Mouse (Mus musculus) thymus, adult 2 months (tissue): Measurements from ENCODE around the gene Gas7. TPM values are rescaled to one million over a fixed set of nuclear protein-coding genes. Genes with fewer than 3 reads are reported as not detected.

Experiments
- DNase-seq: peaks from one replicate; pipeline ENCODE4 v3.0.0; 2021
- H3K27ac ChIP-seq: fragments of 200-500 bp; 2 replicates; pipeline ENCODE4 v1.5.1; 2012; ENCODE audit warnings: low read length, control low read depth; ENCODE audit not compliant: control insufficient read depth, insufficient read depth
- H3K27me3 ChIP-seq: fragments of 200-500 bp; 2 replicates; pipeline ENCODE4 v1.6.1; 2012; ENCODE audit warnings: mild to moderate bottlenecking, low read length, moderate library complexity, mixed read lengths; ENCODE audit not compliant: control insufficient read depth, insufficient read depth
- H3K36me3 ChIP-seq: fragments of 200-500 bp; 2 replicates; pipeline ENCODE4 v1.6.1; 2012; ENCODE audit warnings: mild to moderate bottlenecking, low read length, moderate library complexity; ENCODE audit not compliant: control insufficient read depth, insufficient read depth
- H3K4me1 ChIP-seq: fragments of 200-500 bp; replicated peaks from 2 replicates; pipeline ENCODE4 v1.6.1; 2012; ENCODE audit warnings: low read length; ENCODE audit not compliant: control insufficient read depth, insufficient read depth
- H3K4me3 ChIP-seq: fragments of 200-500 bp; 2 replicates; pipeline ENCODE4 v1.5.1; 2012; ENCODE audit warnings: mild to moderate bottlenecking, low read length, control low read depth, moderate library complexity; ENCODE audit not compliant: control insufficient read depth, insufficient read depth
- CTCF ChIP-seq: fragments of 200-500 bp; IDR thresholded peaks from 2 replicates; pipeline ENCODE4 v1.5.1; 2012; ENCODE audit warnings: mild to moderate bottlenecking, control low read depth, low read length, moderate library complexity, borderline replicate concordance; ENCODE audit not compliant: control insufficient read depth, poor library complexity, insufficient read depth; ENCODE audit errors: extremely low read depth
- POLR2A ChIP-seq: fragments of 200-500 bp; IDR thresholded peaks from 2 replicates; pipeline ENCODE4 v1.6.1; 2012; ENCODE audit warnings: mild to moderate bottlenecking, low read length, control low read depth, moderate library complexity; ENCODE audit not compliant: control insufficient read depth, poor library complexity, insufficient read depth; ENCODE audit errors: extremely low read depth
- WGBS: fragments of 180-500 bp; shearing (Covaris S2); methylation state at CpG from one replicate; pipeline ENCODE4 v1.1.7; 2018; 5-methylcytosine and 5-hydroxymethylcytosine counted together
- polyA plus RNA-seq: library from polyadenylated mRNA; depleted of rRNA; stranded (reverse); fragments of >200 nt; gene quantifications from 2 replicates; pipeline ENCODE4 v1.2.3, GENCODE M21; 2012

Gene Gas7
- polyA plus RNA-seq, 1 experiment = 5.0 TPM

DNA sequence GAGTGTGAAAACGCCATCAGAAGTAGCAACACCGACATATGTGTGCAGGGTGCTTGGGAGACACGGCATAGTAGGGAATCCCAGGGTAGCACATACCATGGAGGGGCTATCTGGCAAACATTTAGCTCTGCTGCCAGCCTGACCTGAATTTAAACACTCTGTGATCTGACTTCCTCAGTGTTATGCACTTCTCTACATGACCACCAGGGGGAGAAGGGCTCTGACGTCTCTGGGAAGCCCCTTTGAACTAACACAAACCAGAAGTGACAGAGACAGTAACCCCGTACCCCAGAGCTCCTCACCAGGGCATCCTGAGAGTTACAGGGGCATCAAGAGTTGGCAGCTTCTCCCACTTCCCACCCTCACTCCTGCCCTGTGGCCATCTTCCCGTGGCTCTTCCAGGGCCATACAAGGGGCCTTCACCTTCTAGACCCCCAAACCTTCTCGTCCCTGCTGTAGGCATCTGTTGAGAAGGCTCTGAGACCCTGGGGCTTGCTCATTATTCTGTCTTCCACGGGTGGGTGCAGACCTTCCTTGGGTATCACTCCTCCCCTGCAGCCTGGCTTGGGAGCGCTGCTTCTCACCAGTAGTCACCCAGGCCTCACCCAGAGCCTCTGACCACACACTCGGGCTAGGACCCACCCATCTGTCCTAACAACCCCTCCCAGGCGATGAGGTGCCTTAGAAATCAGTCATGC is 202.6 kb downstream of the Gas7 start:
- WGBS = 46% methylated on average over 11 of the region's 11 CpGs
- H3K4me3 ChIP-seq = no peak overlapping the region
- TF ChIP-seq POLR2A (no peak), CTCF (no peak)
- H3K4me1 ChIP-seq = no peaks in the 10 kb centered on the region
- H3K27me3 ChIP-seq = no peaks in the 10 kb centered on the region
- no peak overlapping the region for H3K27ac ChIP-seq
- peak; percentile 53 for DNase-seq
- H3K36me3 ChIP-seq = no peaks in the 10 kb centered on the region

DNA sequence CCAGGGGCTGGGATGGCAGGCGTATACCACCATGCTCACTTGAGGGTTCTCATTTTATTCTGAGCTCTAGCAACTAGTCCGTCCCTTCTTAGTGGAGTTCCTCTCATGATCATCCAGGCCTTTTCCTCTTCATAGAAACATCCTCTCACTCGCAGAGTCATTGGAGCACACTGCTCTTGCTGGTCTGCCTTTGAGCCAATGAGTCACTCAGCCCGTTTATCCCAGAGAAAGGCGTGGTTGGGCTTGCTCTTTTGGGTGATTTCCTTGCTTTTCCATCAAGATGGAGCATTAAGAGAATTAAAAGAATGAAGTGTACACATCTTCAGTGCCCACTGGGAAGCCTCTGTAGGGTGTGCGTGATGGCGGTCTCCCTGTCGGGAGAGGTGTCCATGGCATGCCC is 206.2 kb downstream of the Gas7 start:
- H3K4me1 ChIP-seq = no peaks in the 10 kb centered on the region
- H3K36me3 ChIP-seq = no peaks in the 10 kb centered on the region
- DNase-seq = no peak
- H3K4me3 ChIP-seq = no peak overlapping the region
- H3K27me3 ChIP-seq = no peaks in the 10 kb centered on the region
- TF ChIP-seq POLR2A (no peak), CTCF (no peak)
- H3K27ac ChIP-seq = no peak overlapping the region
- WGBS = 87% methylated on average over 8 of the region's 8 CpGs

DNA sequence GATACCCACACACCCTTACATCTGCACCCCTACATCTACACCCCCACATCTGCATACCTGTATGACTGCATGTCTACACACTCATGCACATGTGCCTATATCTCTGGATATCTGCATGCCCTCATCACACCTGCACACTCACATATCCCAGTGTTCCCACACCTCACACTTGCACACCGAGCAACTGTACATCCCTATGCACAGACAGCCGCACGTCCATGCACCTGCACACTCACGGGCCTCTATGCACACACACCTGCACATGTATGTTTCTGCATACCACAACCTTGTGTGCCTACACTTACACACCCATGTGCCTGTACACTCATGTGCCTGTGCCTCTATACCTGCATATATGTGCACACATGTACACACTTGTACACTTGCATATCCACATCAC is 208.2 kb downstream of the Gas7 start:
- no peak for DNase-seq
- Histone ChIP-seq H3K4me3 (no peak overlapping the region), H3K36me3 (no peaks in the 10 kb centered on the region), H3K4me1 (no peaks in the 10 kb centered on the region), H3K27me3 (no peaks in the 10 kb centered on the region), H3K27ac (no peak overlapping the region)
- 97% methylated on average over 4 of the region's 4 CpGs for WGBS
- no peak for TF ChIP-seq POLR2A
- TF ChIP-seq CTCF = no peak

GRCm38 (mm10) chr11:67664261-67664660 is 209.0 kb downstream of the Gas7 start:
- no peaks in the 10 kb centered on the region for H3K27me3 ChIP-seq

DNA sequence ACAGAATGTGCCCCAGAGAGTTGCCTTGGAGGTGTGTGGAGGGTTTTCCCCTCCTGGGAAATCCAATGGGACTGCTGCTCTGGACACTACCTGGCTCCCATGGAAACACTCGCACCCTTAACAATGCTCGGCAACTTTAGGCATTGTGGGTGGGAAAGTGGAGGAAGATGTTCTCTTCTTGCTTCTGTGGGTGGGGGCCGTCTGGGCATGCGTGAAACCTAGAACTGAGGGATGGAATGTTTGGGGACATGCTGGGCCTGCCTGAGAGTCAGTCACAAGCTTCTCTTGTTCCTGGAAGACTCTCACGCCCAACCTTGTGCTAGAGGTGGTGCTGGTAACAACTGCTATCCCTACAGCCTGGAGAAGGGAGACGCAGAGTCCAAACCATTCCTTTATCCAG is 209.7 kb downstream of the Gas7 start:
- 93% methylated on average over 6 of the region's 6 CpGs for WGBS
- TF ChIP-seq CTCF = no peak
- no peak for TF ChIP-seq POLR2A

More at GRCm38 (mm10) chr11:67664261-67664660, 209.0 kb downstream of the Gas7 start:
- no peak for DNase-seq
- no peak for TF ChIP-seq POLR2A
- TF ChIP-seq CTCF = no peak
- WGBS = 85% methylated on average over 3 of the region's 3 CpGs
- Histone ChIP-seq H3K27ac (no peak overlapping the region), H3K36me3 (no peaks in the 10 kb centered on the region), H3K4me3 (no peak overlapping the region), H3K4me1 (no peaks in the 10 kb centered on the region)

DNA sequence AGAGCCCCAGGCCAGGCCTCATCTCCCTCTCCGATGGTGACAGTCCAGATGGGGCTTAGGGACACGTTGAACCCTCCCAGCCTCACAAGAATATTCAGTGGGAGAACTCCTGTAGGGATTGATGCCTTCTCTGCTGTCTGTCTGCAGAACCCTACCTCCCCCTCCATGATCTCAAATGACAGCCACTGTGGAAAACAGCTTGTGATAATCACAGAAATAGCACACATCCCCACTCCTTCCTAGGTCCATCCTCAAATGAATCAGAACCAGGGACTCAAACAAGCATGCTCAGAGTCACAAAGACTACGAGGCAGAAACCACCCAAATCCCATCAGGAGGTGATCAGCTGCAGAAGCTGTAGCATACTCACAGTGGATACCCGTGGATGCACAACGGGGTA is 210.9 kb downstream of the Gas7 start:
- whole genome bisulfite sequencing = 82% methylated on average over 5 of the region's 5 CpGs
- no peak overlapping the region for H3K4me3 ChIP-seq
- no peaks in the 10 kb centered on the region for H3K36me3 ChIP-seq
- no peak overlapping the region for H3K27ac ChIP-seq
- no peaks in the 10 kb centered on the region for H3K4me1 ChIP-seq
- no peak for TF ChIP-seq CTCF
- TF ChIP-seq POLR2A = no peak
- no peak for DNase-seq
- H3K27me3 ChIP-seq = no peaks in the 10 kb centered on the region

More for the DNA sequence above, 209.7 kb downstream of the Gas7 start:
- Histone ChIP-seq H3K27ac (no peak overlapping the region), H3K36me3 (no peaks in the 10 kb centered on the region), H3K27me3 (no peaks in the 10 kb centered on the region), H3K4me1 (no peaks in the 10 kb centered on the region), H3K4me3 (no peak overlapping the region)
- no peak for DNase-seq

GRCm38 (mm10) chr11:67667531-67668332 is 212.5 kb downstream of the Gas7 start:
- H3K4me3 ChIP-seq = no peak overlapping the region
- no peaks in the 10 kb centered on the region for H3K36me3 ChIP-seq
- 85% methylated on average over 13 of the region's 13 CpGs for whole genome bisulfite sequencing
- no peaks in the 10 kb centered on the region for H3K4me1 ChIP-seq
- TF ChIP-seq CTCF = no peak
- TF ChIP-seq POLR2A = no peak
- H3K27me3 ChIP-seq = no peaks in the 10 kb centered on the region
- no peak for DNase-seq
- H3K27ac ChIP-seq = no peak overlapping the region
